Mouse (Mus musculus): ENCODE measurements at regions not wholly inside any gene's neighbourhood (a gene's known extent, or its start where the extent isn't known, plus 50 kb on each side); places are given as distances from the start of the nearest gene placed in this dataset.
A peak's percentile ranks its signal among the peaks of the same experiment; 100 is the strongest.
"Not testable (repeated sequence)": the region's sequence is repeated elsewhere in the genome, so short reads cannot be mapped to it uniquely, and the experiment has no call there.

DNA sequence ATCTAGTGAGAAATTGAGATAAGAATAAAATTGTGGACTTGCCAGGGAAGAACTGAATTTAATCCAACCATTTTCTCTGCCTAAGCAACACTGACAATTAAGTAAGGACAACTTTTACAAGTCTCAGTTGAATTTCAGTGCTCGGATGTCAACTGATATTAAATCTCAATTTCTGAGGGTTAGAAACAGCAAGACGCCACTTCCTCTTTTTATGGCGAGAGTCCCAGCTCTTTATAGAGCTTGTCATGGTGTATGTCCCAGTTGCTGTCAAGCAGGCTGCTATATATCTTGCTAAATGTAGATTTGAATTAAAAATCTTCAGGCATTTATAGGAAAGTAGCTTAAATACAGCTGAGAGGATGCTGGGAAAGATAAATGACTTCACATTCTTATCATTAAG is 697.8 kb upstream of the Got2 start:
- DNase-seq (ENCODE audit: low read depth) = no peak

DNA sequence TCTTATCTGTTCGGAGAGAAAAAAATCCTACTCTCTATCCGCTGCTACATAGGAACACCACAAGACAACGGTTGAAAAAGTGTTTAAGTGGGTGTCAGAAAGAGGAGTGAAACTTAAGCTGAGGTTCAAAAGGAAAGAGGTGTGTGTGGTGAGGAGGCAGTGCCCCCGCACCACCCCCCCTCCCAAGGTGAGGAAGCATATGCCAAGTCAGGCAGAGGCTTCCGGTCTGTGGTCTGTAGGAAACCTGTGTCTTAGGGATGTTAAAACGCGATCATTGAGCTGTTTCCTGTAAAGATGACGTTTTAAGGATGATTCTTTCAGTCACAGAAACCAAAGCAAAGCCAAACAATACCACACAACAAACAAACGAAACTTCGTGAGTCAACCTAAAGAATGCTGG is 664.2 kb upstream of the Got2 start:
- no peak for DNase-seq (ENCODE audit: low read depth)

DNA sequence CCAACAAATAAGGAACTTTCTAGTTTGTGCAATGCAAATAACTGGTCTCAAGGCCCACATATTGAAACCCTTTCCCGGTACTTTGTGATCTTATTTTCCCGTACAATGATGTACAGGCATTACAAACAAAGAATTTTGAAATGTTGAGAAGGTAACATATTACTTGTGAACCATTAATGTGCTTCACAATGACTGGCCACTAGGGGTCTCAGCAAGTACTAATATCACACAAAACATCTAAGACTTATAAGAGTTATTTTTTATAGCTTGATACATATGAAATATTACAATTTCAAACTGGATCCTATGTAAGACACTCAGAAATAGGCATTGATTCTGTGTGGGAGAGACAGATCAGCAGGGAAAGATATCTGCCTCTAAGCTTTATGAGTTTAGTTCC is 662.1 kb upstream of the Got2 start:
- no peak for DNase-seq (ENCODE audit: low read depth)

DNA sequence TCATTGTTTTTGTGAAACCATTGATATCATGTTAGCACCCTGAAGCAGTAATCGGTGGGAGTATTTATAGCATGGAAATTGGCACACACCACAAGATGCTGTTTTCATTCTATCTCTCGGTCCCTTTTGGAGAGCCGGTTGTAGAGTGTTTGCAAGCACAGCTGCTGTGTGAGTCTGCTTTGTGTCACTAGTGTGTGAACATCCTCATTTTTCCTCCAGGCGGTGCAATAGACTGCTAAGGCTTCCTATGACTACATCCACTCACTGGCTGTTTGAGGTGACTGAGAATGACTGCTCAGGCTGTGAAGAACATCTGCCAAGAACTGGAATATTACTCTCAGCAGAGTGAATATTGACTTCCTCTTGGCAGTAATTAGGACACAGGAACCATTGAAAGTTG is 660.3 kb upstream of the Got2 start:
- no peak for DNase-seq (ENCODE audit: low read depth)

DNA sequence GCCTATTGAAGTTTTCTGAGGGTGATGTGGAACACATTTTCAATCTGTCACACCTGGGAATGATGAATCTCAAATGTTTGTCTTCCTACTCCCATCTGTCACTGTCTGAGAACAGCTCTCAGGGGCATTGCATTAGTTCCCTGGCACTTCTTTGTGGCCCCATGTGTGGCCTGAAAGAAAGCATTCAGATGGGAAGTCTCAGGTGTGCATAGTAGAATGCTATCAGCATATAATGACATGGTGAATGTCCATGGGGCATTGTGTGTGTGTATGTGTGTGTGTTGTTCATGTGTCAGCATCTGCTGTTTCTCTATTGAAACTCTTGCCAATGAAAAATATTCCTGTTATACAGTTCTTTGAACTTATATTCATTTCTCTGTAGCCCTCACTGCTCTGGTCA is 659.8 kb upstream of the Got2 start:
- no peak for DNase-seq (ENCODE audit: low read depth)

DNA sequence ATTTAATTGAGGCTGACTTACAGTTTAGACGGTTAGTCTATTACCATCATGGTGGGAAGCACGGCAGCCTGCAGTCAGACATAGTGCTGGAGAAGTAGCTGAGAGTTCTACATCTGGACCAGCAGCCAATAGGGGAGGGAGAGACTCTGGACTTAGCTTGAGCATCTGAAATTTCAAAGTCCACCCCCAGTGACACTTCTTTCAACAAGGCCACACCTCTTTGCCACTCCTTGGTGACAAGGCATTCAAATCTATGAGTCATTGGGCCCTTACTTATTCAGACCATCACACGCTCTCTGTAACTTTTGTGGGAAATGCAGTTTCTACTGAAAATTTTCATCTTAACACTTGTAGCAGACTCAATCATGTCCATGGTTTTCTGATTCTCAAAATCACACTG is 653.9 kb upstream of the Got2 start:
- DNase-seq (ENCODE audit: low read depth) = no peak

DNA sequence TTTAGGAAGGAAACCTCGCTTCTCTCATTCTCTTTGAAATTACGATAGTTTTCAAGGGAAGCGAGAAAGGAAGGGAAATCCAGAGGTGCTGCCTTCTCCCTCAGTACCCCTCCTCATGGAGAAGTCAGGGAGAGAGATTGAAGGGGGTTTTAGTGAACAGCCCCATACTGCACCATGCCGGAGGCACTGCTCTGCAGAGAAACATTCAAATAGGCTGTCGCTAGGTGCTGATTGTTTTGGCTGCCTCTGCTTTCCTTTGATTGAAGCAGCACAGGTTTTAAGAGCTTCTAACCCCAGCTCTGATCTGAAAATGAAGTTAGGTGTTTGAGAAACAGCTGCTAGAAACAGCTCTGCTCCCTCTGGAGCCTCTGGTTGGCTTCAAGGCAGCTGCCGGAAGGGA is 610.5 kb upstream of the Got2 start:
- no peak for DNase-seq (ENCODE audit: low read depth)

DNA sequence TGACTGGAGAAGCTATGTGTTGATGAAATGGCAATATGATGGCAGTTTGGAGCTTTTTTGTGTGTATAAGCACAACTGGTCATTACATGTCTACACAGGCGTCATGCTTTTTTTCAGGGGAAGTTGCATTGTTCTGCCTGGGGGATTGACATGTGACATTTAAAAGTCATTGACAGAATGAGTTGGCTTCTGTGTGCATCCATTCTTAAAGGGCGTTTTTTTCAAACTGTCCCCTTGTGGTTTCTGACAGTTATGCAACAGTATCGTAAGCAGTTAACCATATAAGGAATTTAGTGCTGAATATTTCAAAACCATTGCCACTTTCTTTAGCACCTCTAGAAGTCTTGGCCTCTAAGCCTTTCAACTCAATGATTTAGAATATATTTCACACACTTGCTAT is 607.1 kb upstream of the Got2 start:
- DNase-seq (ENCODE audit: low read depth) = no peak

DNA sequence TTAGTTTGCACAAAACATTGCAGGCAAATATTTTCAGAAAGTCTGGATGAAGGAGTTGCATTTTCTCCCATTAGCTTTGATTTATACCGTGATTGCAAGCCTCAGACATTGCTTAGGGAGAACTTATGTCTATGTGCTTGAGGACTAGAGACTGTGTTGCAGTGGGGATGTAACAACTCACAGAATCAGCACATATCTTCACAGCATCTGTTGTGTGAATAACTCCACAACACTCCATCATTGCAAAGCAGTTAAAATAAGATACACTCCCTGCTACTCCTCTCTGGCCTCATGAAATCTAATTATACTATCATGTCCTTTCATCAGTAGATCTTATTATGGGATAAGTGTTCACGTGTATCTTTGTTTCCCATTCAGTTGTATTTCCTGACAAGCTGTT is 601.5 kb upstream of the Got2 start:
- DNase-seq (ENCODE audit: low read depth) = no peak

DNA sequence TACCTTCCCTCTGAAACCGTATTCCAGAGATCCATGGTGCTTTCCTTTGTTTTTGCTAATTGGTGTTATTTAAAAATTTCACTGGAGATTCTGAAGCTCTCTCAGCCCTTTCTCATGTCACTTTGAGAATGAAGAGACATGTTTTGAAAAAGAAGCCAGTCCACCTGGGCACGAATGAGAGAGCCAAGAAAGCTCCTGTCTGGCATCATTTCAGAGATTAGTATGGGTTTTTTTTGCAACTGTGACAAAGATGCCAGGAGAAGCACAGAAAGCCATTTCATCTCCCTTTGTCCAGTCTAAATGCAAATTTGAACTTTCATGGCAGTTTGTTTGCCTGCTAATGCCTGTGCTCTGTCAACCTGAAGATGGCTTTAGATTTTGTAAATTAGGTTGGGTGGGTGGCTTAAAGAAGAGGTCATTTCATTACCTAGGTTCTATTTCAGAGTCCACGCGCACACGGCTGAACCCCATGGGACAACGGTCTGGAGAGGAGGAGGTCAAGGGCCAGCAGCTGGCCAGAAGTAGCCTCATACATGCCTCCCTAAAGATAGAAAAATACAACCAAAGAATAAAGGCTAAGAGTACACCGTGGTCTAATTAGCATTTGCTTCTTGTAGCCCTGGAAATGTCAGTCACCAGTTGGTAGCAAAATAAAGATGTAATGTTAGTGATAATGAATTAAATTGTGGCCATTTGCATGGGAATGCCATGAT is 600.5 kb upstream of the Got2 start:
- no peak for DNase-seq (ENCODE audit: low read depth)

DNA sequence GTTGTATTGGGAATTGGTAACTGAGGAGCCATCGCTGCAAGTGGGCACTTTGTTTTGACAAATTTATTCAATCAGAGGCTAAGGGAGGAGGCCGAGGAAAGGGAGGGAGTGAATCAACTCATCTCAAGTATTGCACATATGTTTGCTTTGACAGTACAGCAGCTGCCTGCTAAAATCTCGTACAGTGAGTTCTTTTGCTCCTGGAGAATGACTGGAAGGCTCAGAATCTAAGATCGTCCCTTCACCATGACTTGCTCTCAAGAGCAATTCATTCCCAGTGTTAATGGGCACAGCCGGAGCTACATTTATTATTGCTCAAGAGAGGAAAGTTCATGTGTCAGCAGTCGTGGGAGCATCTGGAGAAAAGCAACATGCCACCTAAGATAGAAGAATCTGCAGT is 567.6 kb upstream of the Got2 start:
- DNase-seq (ENCODE audit: low read depth) = no peak

DNA sequence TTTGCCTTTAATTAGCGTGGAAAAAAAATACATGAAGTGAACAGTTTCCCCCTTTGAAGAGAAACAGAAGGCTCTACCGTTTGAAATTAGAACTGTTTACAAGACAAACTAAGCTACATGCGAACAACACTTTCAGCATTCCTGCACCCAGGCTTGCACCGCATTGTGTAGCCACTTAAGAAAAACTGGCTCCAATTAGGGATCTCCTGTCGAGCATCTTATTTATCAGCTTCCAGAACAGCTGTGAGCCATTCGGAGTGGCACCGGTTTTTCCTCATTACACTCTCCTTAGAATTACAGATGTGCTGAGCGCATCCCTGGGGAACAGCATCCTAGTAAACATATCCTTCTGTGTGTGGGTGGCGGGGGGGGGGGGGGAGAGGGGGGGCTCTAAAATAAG is 567.0 kb upstream of the Got2 start:
- no peak for DNase-seq (ENCODE audit: low read depth)

DNA sequence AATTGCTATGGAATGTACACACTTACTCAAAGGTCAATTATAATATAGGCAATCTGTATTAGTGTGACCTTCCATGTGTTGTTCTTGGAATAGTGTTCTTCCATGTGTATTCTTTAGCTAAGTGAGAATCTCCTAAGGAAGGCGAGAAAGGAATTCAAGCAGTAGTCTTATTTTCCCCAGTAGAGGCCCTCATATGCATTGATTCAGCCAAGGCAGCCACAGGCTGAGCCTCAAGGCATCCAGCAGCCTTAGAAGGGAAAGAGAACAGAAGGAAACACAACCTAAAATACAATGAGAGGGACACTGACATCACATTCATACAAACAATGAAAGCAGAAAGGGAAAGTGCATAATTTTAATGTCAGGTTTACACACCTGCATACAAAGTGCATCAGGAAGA is 541.4 kb upstream of the Got2 start:
- no peak for DNase-seq (ENCODE audit: low read depth)

DNA sequence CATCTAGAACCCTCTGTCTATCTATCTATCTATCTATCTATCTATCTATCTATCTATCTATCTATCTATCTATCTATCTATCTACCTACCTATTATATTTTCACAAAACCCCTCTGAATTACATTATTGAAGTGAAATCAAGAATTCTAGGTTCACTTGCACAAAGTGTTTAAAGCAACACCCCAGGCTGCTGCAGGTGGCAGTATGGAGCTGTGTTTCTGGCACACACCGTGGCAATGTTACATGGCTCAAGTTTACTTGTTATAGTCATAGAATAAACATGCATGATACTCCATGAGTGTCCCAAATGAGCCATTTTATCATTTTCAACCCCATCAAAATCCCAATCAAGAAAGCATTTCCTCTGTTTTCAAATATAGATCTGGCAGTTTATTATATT is 538.6 kb upstream of the Got2 start:
- no peak for DNase-seq (ENCODE audit: low read depth)

DNA sequence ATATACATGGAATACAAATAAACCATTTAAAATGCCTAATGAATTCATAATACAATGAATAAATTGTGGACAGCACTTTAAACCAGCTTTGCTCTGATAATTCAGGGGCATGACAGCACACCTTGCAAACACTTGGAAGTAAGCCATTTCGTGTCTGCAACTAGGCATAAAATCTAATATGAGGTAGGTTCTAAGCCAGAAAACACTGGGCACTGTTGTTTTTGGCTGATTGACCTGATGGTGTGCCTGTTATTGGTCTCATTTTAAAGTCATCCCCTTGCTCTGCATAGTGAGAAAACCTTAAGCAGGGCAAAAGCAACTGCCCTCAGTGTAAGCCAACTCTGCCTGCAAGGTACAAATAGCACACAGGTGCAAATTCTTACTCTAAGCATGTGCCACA is 521.3 kb upstream of the Got2 start:
- no peak for DNase-seq (ENCODE audit: low read depth)

DNA sequence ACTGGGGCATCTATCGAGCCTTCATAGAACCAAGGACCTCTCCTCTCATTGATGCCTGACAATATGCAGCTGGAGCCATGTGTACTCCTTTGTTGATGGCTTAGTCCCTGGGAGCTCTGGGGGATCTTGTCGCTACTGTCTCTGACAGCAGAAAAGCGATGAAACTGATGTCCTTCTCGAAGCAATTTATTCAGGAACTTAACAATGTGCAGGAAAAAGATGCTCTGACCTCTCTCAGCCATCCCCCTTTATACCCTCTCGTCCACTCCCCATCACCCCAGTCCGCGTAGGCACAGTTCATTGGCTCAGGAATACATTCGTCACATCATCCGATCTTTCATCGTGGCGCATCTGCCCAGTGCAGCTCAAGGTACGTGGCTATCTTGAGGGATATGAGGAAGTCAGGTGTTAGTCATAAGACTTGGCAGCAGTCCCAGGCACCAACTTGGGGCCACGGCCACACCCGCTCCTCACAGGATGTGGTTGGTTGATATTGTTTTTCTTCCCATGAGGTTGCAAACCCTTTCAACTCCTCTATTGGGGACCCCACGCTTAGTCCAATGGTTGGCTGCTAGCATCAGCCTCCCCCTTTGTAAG is 516.3 kb upstream of the Got2 start:
- DNase-seq (ENCODE audit: low read depth) = peak; percentile 2

DNA sequence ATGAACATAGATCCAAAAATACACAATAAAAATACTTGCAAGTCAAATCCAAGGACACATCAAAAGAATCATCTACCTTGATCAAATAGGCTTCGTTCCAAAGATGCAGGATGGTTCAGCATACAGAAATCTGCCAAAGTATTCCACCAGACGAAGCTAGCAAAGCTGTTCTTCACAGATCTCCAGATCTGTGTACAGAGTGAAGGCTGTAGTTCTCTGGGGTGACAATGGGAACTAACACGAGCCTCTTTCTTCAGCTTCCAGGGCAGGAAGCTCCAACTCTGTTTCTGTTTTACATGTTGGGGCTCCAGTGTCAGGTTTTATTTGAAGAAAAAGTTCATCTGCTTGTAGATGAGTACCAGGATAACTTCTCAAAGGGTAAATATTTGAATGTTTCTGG is 515.3 kb upstream of the Got2 start:
- no peak for DNase-seq (ENCODE audit: low read depth)

DNA sequence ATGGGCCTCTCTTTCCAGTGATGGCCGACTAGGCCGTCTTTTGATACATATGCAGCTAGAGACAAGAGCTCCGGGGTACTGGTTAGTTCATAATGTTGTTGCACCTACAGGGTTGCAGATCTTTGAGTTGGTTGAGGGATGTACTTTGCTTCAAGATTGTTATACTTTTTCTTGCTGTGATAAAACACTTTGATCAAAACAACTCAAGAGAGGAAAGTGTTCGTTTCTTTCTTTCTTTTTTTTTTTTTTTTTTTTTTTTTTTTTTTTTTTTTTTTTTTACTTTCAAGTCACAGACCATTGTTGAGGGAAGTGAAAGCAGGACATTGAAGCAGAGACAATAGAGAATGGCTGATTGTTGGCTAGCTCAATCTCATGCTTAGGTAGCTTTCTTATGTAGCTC is 511.0 kb upstream of the Got2 start:
- not testable (repeated sequence) for DNase-seq (ENCODE audit: low read depth)

DNA sequence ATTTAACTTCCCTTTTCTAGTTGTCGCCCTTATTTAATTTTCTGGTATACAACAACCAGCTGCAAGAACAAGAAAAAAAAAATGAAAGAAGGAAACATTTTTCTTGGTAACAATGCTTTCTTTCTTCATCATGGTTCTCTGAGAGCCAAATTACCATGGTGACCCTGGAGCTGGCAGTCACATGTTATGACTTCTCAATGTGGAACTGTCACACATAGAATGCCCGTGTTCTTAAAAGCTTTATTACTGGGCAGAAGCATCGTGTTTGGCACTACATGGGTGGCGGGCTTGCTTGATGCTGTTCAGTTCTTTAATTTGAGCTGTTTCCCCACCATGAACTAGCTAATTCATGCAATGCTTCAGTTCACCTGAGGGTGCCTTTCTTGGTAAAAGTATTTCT is 504.7 kb upstream of the Got2 start:
- DNase-seq (ENCODE audit: low read depth) = no peak

DNA sequence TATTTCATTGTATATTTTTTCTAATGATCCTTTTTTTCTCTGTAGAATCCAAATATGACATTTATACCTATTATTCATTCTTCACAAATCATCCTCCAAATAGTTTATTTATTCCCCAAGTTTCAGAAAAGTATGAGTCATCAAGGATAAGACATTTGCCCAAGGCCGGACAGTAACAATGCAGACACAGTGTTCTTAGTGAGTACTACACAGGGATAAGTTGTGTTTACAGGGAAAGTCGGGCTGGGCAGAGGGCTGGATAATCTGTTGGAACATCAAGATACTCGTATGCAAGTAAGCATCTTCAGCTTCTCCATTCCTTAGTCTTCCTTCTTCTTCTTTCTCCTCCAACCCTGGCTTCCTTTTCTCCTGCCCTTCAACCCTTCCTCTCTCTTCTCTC is 500.9 kb upstream of the Got2 start:
- no peak for DNase-seq (ENCODE audit: low read depth)

DNA sequence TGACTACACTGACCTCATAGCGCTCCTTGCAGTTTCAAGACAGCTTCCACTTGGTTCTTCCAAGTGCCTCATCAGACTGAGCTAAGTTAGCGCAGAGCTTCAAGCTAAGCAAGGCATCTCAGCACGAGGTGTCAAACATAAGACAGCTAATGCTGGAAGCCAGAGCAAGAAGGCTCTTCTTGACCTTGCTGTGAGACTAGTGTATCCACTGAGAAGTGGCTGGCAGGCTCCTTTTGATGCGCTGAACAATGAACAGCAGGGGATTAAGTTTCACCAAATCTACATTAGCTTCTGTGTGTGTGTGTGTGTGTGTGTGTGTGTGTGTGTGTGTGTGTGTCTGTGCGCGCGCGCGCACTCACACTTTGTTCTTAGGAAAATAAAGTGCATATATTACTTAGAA is 482.2 kb upstream of the Got2 start:
- no peak for DNase-seq (ENCODE audit: low read depth)

DNA sequence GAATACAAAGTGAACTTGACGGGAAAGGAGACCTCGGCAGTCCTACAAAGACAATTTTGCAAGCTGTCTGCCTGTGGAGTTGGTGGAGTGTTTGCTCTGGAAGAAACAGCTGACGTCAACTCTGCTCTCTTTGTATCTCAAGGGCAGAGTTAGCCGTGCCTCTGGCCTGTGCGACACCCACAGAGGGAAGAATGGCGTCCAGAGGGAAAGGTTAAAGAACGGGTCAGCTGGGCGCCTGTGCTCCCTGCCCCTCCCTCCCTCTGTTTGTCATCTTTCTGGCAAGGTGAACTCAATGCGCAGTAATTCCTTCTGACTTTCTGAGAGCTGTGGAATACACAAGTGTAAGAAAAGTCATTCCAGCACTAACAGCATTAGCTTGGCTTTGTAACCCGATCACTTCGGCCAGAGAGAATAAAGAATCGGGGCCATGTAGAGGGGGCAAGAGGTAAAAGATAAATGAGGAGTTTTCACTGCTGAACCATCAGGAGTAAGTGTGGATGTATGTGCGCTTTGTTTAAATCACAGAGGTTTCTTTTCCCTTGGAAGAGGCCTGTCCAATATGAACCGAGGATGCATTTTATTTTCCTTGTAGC is 474.6 kb upstream of the Got2 start:
- no peak for DNase-seq (ENCODE audit: low read depth)

DNA sequence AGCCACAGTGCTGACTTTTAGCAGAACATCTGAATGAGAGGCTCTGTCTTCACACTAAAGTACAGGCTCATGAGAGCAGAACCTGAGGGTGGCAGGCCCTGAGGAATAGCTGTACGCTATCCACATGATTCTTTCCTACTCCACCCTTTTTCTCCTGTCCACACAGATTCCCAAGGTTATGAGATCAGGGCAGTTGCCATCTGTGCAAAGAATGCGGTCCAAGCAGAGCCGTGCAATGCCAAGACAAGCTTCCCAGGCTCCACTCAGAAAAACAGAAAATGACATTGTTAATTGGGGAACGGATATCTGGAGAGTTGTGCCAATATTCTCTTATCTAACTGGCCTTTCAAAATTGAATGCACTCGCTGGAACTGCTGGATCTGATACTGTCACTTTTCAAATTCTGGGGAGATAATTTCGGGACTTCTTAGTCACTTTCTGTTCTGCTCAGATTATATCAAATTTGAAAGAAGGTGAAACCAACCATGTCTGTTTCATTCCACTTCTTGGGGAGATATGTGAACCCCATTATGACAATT is 462.3 kb upstream of the Got2 start:
- no peak for DNase-seq (ENCODE audit: low read depth)

DNA sequence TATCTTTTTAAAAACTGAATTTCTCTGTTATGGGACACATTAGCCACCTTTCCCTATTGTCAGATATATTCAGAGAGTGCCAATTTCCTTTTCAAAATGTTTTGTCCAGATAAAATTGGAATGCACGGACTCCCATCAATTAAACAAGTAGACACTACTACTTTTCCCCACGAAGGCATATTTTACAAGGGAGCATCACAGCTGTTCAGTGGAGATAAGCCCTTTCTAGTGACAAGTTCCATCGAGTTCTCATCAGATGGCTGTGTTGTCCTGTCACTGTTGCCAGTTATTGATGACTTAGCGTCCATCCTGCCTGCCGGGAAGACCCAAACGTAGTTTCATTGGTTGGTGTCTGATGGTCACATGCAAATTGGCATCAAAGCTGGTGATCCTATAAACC is 461.2 kb upstream of the Got2 start:
- DNase-seq (ENCODE audit: low read depth) = no peak

All from NIH3T3 (cell line).